Mouse (Mus musculus): Measurements from ENCODE around the gene Coro1b.
"Not testable (repeated sequence)": the region's sequence is repeated elsewhere in the genome, so short reads cannot be mapped to it uniquely, and the experiment has no call there.

Coro1b gene

DNA sequence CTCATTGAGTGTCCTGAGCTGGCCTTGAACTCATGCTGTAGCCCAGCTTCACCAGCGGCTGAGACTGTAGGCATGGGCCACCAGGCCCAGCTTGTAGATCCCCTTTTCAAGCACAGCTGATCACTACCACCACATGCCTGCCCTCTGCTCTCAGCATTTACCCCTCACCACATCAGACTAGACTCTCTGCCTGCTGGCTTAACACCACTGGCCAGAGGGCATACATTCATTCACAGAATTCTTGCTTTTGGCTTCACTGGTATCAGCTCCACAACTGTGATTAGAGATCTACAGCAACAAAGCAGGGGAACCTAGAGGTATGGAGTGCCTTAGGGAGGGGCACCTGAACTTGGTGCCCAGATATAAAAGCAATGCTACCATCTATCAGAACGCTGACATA lies 27.9 kb upstream of the Coro1b start:
- no peak for DNase-seq (ENCODE audit: low spot score)

DNA sequence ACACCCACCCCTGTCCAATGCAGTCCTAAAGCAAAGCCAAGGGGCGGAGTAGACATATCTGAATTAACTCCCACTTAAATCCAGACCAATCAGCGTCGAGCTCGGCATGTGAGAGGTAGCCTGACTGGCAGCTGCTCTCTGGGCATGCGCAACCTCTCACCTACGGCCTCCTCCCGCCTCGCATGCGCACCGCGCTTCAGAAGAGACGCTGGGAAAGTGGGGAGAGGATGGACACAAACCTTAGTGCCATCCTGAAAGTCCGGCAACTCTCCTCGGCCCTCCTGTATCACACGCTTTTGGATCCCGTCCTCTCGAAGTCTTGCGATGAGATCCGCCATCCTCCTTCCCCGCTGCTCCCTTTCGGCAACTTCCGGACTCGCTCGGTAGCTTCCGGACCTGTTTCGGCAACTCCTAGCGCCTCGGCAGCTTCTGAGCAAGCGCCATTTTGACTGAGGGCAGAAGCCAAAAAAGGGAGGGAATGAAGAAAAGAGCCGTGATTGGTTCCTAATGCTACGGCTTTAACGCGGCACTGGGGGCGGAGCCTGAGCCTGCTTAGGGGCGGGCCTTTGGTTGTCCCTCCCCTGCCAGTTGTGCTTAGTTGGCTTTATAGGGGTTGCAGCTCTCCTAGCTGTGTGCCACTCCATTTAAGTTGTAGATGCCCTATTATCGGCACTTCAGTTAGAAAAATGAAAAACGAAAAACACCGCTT lies 27.2 kb upstream of the Coro1b start:
- DNase-seq (ENCODE audit: low spot score) = peak; percentile 96

DNA sequence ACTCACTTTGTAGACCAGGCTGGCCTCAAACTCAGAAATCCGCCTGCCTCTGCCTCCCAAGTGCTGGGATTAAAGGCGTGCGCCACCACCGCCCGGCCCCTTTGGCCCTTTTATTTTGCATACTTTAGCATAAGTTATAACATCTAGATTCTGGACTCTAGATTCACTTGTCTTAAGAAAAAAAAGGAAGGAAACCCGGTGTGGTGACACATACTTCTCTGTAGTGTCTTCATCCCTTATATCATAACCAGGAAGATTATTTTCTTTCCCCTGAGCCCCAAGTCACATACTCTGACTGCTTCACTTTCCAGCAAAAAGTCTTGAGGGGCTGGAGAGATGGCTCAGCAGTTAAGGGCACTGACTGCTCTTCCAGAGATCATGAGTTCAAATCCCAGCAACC lies 26.5 kb upstream of the Coro1b start:
- not testable (repeated sequence) for DNase-seq (ENCODE audit: low spot score)

DNA sequence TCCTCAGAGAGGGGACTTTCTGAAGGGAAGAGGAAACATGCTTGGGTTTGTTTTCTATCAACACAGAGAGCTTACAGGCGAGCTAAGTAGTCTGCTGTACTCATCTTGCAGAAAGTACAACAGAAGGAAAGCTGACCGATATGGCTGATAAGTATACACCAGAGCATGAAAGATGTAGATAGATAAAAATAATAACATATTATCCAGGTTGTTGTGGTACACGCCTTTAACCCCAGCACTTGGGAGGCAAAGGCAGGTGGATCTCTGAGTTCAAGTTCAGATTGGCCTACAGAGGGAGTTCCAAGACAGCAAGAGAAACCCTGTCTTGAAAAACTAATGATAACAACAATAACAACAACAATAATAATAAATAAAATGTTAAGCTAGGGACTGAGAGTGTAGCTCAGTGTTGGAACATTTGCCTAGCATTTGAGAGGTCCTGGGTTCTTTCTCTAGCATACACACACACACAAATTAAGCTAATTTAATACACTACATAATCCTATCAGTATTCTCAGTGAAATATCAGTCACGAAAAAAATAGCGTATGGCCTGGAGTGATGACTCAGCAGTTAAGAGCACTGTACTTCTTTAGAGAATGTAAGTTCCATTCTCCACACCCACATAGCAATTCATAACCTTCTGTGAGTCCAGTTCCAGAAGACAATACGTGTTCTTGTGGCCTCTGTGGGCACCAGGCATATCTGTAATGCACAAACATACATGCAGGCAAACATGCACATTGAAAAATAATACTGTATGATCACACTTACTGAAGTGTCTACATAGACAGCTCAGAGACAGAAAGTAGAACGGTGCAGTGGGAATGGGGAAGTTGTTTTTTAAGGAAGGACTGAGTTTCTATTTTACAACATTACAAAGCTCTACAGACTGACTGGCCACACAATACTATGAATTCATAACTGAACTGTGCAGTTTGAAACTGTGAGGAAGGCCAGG lies 25.7 kb upstream of the Coro1b start:
- DNase-seq (ENCODE audit: low spot score) = no peak

DNA sequence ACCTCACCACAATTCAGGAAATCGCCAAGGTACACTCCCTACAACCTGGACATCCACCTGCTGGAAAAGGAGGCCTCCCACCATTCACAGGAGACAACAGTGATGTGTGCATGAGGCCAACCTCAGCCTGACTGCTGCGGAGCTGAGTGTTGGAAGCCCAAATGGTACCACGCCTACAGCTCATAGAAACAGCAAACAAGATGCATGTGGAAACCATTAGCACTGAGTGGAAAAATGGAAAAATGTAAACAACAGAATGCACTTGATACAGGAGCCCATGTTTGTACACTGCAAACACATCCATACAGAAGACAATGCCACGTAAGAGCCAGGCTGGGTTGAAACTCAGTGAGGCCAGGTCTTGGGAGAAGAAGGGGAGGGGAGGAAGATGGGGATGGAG lies 24.0 kb upstream of the Coro1b start:
- no peak for DNase-seq (ENCODE audit: low spot score)

DNA sequence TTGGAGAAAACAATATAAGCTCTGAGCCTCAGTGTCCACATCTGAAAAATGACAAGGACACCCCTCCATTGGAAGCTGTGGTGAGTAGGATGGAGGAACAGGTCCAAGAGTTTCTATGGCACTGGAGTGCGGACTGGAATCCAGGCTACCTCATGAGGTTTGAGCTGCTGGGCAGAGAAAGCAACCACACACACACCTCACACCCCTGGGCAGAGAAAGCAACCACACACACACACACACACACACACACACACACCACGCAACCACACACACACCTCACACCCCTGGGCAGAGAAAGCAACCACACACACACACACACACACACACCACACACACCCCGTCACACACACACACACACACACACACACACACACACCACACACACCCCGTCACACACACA lies 23.2 kb upstream of the Coro1b start:
- DNase-seq (ENCODE audit: low spot score) = peak; percentile 31

DNA sequence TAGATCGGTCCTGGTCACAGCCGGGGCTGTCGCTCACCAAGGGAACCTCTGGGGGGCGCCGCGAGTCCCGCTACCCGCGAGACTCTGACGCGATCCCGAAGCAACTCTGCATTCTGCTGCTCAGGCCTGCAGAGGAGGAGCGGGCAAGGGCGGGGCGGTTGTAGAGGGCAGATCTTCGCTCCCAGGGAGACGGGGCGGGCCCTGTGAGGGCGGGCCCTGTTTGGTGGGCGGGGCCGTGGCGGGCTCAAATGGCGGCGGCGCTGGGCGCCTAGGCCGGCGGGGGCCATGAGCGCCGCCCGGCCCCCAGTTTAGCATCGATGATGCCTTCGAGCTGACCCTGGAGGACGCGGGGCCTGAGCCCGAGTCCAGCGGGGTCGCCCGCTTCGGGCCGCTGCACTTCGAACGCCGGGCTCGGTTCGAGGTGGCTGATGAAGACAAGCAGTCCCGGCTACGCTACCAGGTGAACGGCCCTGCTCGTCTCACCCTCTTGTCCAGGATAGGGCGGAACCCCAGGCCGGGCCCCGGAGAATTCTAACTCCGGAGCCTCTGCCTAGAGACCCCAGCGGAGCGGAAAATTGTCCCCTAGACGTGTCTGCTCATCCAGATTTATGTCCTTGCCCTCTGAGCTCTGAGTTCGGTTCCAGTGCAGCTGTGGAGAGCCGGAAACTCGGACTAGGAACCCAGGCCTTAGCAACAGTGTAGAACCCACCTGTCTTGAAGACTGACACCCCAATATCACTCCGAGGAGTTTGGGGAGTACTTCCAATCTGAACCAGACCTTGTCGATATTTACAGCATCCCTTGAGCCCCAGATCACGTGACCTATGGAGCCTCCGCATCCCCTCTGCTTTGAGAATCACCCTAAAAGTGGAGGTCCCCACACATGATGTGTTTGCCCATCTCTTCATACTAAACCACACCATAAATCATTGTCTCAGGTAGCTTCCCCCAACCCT lies 22.4 kb upstream of the Coro1b start, which contains the start of gene Aip:
TSS of gene Aip (minus strand) at position 118 of the 956 bp plus-strand sequence.
- peak; percentile 99 for DNase-seq (ENCODE audit: low spot score)

DNA sequence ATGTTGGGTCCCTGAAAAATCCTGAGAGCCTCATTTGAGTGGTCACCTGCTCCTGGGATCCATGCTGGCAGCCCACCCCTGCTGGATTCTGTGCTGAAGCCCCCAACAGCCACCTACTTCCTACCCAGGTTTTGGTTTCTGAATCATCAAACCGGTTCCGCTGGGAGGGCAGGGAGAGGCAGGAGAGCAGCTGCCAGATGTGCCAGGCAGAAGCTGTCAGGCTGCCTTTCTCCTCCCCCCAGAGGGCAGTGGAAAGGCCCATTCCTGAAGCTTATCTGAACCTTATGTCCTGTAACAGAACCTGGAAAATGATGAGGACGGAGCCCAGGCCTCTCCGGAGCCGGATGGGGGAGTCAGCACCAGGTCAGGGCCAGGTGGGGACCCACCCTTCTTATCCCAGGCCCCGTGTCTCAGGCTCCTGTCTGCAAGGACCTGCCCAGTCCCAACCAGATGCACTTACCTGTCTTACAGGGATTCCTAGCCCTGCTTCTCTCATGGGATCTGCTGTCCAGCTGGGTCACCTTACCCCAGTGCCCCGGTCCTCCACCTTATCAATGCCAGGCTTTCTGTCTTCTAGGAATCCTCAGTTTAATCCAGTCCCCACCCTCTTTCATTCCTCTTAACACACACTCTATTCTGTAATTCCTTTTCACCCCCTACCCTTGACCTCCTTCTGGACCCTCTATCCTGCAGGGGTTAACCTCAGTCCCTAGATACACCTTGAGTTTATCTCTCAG lies 21.5 kb upstream of the Coro1b start:
- peak; percentile 33 for DNase-seq (ENCODE audit: low spot score)

DNA sequence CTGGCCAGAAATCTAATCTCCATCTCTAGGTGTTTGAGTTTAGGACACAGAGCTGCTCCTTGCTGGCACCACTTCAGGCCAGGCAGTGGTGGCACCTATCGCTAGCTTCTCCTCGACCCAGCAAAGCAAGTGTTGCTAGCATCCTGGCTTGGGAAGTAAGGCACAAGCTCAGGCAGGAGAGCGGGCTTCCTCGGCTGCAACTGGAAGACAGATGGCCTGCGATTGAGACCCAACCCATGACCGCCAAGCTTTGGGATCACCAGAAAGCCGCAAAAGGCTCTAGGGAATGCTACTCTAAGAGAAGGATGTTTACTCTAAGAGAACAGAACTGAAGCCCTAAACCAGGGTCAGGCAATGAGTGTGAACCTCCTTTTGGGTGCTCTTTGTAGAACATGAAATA lies 19.0 kb upstream of the Coro1b start:
- DNase-seq (ENCODE audit: low spot score) = no peak

DNA sequence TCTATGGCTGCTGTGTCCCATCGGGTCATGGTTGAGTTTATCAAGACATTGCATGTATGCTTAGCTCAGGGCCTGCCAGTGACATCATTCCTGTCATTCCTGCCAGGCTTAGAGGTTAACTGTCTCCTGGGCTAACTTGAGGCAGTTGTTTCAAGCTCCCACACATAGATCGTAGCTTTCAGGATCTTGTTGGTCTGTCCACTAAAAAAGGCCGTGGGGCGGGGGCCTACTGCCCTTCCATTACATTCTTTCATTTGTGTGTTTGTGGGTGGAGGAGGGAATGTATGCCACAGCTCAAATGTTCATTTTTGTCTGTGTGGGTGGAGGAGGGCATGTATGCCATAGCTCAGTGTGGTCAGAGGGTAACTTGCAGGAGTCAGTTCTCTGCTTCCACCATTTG lies 18.3 kb upstream of the Coro1b start:
- DNase-seq (ENCODE audit: low spot score) = no peak

DNA sequence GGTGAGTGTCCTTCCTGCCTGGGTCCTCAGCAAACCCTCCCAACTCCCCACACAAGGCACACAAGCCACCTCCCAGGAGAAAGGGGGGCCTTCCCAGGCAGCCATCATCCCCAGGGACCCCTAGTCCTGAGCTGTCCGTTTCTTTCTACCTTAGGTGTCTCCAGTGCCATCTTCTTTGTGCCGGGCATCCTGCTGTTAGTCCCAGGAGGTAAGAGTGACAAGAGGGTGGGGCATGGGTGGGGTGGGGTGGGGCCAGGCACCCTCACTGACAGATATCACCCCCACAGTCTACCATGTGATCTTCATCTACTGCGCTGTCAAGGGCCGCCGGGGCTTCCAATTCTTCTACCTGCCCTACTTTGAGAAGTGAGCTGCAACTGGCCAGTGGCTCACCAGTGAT lies 17.3 kb upstream of the Coro1b start:
- DNase-seq (ENCODE audit: low spot score) = no peak

DNA sequence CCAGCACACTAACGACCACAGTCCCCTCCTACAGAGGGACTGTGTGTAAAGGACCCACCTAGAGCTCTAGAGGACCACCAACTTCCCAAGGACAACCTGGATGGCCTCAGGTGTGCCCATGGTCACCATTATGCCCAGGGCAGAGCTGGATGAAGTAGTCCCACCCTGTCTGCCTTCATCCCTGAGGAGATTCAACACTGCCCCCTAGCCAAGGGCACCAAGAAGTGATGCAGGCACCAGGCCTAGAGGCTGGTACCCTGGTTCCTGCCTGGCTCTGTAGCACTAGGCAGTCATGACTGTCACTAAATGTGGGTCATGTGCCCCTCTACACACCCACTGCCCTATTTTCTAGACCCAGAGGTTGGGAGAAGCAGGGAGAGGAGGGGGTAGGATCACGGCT lies 16.7 kb upstream of the Coro1b start:
- DNase-seq (ENCODE audit: low spot score) = no peak

DNA sequence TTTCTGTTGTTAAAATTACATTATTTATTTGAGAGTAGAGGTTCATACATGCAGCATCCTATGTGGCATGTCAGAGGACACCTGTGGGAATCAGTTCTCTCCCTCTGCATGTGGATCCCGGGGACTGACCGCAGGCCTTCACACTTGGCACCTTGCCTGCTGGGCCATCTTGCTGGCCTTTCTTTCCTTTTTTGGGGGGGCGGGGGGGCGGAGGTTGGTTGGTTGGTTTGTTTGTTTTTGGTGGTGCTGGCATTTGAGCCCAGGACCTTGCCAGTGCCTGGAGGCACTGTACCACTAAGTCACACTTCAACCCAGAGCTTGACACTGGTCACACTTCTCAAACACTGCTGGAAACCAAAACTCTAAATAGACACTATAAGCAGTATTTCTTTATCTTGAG lies 14.1 kb upstream of the Coro1b start:
- no peak for DNase-seq (ENCODE audit: low spot score)

DNA sequence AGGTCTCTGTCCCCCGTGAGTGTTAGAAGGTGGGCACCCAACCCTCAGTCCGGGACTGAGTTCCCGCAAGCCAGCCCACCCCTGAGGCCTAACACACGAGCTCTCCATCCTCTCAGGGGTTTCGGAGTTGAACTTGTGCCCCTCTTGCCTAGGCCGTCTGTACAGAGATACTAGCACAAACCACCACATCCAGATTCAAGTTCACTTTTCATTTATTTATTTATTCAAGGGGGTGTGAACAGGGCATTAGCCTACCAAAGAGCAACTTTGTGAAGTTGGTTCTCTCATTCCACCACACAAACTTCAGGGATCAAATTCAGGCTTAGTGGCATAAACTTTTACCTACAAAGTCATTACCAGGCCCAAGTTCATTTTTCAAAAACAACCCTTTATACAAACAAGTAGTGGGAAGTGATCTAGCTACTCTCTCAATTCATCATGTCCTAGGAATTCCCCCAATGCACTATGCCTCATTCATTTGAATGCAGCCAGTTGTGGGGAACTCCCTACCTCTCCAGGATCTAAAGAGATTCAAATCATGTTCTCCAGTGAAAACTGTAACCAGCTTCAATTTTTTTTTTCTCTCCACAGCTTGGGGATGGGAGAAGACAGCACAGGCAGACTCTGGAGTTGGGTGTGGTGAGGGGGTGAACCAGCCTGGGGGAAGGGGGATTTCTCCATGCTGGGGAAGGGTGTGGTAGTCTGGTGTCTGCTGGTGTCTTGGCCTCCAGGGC lies 13.0 kb upstream of the Coro1b start:
- not testable (repeated sequence) for DNase-seq (ENCODE audit: low spot score)

DNA sequence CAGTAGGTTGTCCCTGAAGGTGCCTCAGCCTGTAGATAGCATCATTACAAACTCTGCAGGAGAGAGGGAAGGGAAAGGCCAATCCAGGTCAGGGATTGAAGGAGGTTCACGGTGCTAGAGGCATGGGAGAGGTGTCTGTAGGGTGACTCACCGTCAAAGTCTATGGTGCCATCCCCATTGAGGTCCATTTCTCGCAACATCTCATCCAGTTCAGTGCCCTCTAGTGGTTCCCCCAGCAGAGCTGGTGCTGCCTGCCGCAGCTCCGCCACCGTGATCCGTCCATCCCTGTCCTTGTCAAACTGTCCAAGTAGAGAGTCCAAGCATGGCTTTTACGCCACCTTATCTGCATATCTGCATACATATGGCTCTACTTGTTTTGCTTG lies 12.5 kb upstream of the Coro1b start:
- not testable (repeated sequence) for DNase-seq (ENCODE audit: low spot score)

DNA sequence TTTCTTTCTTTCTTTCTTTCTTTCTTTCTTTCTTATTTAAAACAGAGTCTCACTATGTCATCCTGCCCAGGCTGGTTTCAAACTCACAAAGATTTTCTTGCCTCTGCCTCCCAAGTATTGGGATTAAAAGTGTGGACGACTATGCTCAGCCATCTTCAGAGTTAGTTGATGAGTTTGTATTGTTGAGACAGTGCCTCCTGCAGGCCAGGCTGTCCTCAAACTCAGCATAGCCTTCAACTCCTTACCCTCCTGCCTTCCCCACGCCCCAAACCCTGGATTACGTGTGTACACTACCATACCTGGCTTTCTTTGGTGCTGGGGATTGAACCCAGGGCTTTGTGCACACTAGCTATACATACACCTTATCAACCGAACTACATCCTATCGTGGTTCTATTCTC lies 12.0 kb upstream of the Coro1b start:
- no peak for DNase-seq (ENCODE audit: low spot score)

DNA sequence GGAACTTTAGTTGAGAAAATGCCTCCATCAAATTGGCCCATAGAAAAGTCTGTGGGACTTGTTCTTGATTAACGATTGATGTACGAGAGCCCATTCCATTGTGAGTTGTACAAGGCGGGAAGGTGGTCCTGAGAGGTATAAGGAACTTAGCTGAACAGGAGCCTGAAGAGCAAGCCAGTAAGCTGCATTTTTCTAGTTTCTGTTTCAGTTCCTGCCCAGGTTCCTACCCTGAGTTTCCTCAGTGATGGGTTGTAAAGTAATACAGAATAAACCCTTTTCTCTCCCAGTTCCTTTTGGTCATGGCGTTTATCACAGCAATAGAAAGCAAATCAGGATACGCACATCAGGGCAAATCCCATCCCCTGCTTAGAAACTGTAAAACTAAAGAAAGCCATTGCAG lies 10.5 kb upstream of the Coro1b start:
- no peak for DNase-seq (ENCODE audit: low spot score)

DNA sequence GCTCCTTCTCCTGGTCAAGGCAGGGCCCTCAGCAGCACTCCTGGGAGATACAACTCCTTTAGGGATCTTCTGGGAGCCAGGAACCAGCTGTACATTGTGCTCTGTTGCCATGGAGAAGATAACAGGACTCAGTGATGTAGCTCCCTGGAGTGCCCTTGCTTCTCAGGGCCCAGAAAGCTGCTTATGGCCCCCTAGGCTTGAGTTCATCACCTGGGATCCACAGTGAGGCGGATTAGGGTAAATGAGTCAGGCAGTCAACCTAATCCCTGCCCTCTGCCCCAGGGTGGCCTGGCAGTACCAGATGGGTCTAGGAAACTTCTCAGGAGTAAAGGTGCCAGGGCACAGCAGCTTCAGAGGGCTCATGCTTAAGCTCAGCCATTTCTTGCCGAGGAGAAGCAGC lies 9.0 kb upstream of the Coro1b start, which contains the start of gene Gpr152:
TSS of gene Gpr152 (plus strand) at position 342 of the 400 bp plus-strand sequence.
- DNase-seq (ENCODE audit: low spot score) = no peak

DNA sequence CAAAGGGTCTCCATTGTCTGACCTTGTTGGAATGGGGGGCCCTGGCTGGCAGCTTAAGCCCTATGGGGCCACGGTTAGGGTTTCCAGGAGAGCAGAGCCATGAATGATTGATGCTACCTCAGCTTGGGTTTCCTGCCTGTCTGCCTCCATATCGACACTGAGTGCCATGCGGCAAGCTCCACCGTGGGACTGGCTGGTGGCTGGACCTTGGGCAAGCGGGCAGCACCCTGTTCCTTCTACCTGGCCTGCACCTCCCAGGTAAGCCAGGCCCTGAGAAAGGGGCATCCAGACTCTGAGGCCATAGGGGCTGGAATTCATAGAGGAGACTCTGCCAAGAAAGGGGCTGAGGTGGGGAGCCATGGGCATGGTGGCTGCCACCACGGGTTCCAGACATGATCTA lies 8.3 kb upstream of the Coro1b start:
- no peak for DNase-seq (ENCODE audit: low spot score)

DNA sequence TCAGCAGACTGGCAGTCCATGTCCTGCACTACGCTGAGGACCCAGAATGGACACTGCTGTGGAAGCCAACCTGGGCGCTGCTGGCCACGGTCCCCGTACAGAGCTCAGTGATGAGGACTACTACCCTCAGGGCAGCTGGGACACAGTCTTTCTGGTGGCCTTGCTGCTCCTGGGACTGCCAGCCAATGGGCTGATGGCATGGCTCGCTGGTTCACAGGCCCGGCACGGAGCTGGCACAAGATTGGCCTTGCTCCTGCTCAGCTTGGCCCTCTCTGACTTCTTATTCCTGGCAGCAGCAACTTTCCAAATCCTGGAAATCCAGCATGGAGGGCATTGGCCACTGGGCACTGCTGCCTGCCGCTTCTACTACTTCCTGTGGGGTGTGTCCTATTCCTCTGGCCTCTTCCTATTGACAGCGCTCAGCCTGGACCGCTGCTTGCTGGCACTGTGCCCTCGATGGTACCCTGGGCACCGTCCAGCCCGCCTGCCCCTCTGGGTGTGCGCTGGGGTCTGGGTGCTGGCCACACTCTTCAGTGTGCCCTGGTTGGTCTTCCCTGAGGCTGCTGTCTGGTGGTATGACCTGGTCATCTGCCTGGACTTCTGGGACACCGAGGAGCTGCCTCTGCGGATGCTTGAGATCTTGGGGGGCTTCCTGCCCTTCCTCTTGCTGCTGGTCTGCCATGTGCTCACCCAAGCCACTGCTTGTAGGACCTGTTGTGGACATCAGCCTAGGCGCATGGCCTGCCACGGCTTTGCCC lies 5.8 kb upstream of the Coro1b start:
- DNase-seq (ENCODE audit: low spot score) = no peak

Data from testis, postnatal 14 days (tissue).